Mouse (Mus musculus) T-helper 1 cell (primary cell): ENCODE measurements around the gene Actl11.

ENCODE experiments used
- in situ Hi-C: fragments of 300-600 bp; cut with MboI, MseI; formaldehyde crosslinking; loops from one replicate; pipeline ENCODE4 v1.15.1; 2025; ENCODE audit warnings: high pct_unique_total_duplicates

Actl11 gene

GRCm38 (mm10) chr9:107919441-107919840 is 8.8 kb upstream of the Actl11 start:
- in situ Hi-C loops: no loop called here

GRCm38 (mm10) chr9:107923021-107923420 is 5.2 kb upstream of the Actl11 start:
- in situ Hi-C loops: no loop called here

GRCm38 (mm10) chr9:107923956-107924355 is 4.3 kb upstream of the Actl11 start:
- in situ Hi-C loops: no loop called here

- in situ Hi-C loops: no loop called here
Observed at GRCm38 (mm10) chr9:107925251-107925650, 3.0 kb upstream of the Actl11 start.

- in situ Hi-C loops: no loop called here
Observed at GRCm38 (mm10) chr9:107926920-107927420, 1.3 kb upstream of the Actl11 start.

GRCm38 (mm10) chr9:107927749-107928148 is 520 bp upstream of the Actl11 start:
- in situ Hi-C loops: no loop called here

- in situ Hi-C loops: no loop called here
Observed at GRCm38 (mm10) chr9:107932221-107932620, 4.0 kb downstream of the Actl11 start.

GRCm38 (mm10) chr9:107934146-107934545 is 5.9 kb downstream of the Actl11 start:
- in situ Hi-C loops: no loop called here

- in situ Hi-C loops: no loop called here
Observed at GRCm38 (mm10) chr9:107935374-107935773, 7.1 kb downstream of the Actl11 start, which contains the start of gene Camkv. Gene Camkv, plus strand, starts transcription at chr9:107935674.

- in situ Hi-C loops: no loop called here
Observed at GRCm38 (mm10) chr9:107935790-107936214, 7.5 kb downstream of the Actl11 start.

GRCm38 (mm10) chr9:107936215-107936822 is 8.1 kb downstream of the Actl11 start:
- in situ Hi-C loops: no loop called here

- in situ Hi-C loops: no loop called here
Observed at GRCm38 (mm10) chr9:107936831-107937230, 8.6 kb downstream of the Actl11 start.

- in situ Hi-C loops: no loop called here
Observed at GRCm38 (mm10) chr9:107947241-107948194, 19.2 kb downstream of the Actl11 start.

- in situ Hi-C loops: no loop called here
Observed at GRCm38 (mm10) chr9:107949184-107949921, 21.1 kb downstream of the Actl11 start.

GRCm38 (mm10) chr9:107949922-107950235 is 21.6 kb downstream of the Actl11 start, which contains the start of gene Traip:
Gene Traip, plus strand, starts transcription at chr9:107950136.
- in situ Hi-C loops: no loop called here

- in situ Hi-C loops: no loop called here
Observed at GRCm38 (mm10) chr9:107950460-107951355, 22.4 kb downstream of the Actl11 start.

- in situ Hi-C loops: no loop called here
Observed at GRCm38 (mm10) chr9:107955613-107956289, 27.5 kb downstream of the Actl11 start.

GRCm38 (mm10) chr9:107957141-107957540 is 28.9 kb downstream of the Actl11 start:
- in situ Hi-C loops: no loop called here

- in situ Hi-C loops: loop anchor here (5.0 kb wide), 1 partner anchor 107 kb away; no protein-coding TSS in a partner anchor
Observed at GRCm38 (mm10) chr9:107959896-107960295, 31.6 kb downstream of the Actl11 start.

- in situ Hi-C loops: loop anchor here (5.0 kb wide), 1 partner anchor 106 kb away; no protein-coding TSS in a partner anchor
Observed at GRCm38 (mm10) chr9:107960928-107961327, 32.7 kb downstream of the Actl11 start.
